Mouse (Mus musculus): ENCODE measurements around the gene Rpl3.

DNA sequence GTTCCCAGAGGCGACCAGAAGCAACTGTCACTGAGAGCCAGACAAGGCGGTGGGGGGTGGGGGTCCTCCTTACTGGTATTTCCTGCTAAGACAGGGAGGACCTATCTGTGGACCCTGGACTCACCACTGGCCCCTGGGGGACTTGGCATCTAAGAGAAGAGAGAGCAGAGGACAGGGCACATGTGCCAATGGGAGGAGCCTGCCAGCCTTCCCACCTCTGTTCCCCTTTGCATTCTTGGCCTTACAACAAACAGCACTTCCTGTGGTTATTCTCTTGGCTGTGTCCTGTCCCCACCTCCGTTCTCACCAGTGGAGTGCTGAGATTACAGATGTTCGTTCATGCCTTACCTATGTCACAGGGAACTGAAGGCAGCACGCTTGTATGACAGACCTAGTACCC, 62.8 kb downstream of the Rpl3 start:
- no peak for TF ChIP-seq CTCF (IDR thresholded peaks at IDR 0.05; ENCODE audit: insufficient read depth, low read length)
- no peak for TF ChIP-seq POLR2A (IDR thresholded peaks at IDR 0.05; ENCODE audit: borderline replicate concordance, extremely low read depth, low read depth, low read length)
